Mouse (Mus musculus): ENCODE measurements at regions not wholly inside any gene's neighbourhood (a gene's known extent, or its start where the extent isn't known, plus 50 kb on each side); places are given as distances from the start of the nearest gene placed in this dataset.

DNA sequence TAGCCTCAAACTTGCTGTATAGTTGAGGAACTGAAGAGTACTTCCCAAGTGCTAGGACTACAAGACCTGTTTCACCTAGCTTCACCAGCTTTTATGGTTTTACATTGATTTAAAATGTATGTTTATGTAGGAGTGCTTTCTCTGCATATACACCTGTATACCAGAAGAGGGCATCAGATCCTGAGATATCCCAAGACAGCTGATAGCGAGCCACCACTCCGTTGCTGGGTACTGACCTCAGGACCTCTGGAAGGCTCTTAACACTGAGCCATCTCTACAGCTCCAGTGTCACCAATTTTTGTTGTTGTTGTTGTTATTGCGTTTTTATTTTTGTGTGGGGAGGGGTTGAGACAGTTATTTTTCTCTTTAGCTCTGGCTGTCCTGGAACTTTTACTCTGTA is 55.9 kb upstream of the Ddx3x start:
- DNase-seq (ENCODE audit: low spot score) = no peak

GRCm38 (mm10) chrX:13226429-13226828 is 54.3 kb upstream of the Ddx3x start:
- no peak for DNase-seq (ENCODE audit: low spot score)

DNA sequence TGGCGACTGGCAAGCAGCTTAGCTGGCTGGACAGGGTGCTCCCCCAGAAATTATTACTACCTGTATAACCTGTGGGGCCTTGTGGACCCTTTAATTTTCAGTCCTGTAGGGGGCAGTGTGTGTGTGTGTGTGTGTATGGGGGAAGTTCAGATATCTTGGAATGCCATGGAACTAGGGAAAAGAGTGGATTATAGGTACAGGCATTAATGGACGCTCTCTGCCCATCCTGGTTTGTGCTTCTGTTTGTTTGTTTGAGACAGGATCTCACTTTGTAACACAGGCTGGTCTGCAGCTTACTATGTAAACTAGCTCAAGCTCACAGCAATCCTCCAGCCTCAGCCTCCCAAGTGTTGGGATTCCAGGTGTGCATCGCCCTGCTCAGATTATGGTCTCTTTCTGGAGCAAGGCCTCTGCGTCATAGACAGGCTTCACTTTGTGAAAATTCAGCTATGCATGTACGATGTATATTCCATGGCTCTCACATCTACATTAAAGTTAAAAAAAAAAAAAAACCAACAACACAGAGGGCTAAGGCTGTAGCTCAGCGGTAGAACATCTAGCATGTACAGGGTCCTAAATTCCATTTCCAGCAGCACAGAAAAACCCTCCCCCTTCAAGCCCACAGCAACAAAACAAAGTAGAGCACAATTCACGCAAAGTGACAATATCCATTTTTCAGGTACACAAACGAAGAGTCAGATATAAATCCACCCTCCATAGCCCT is 50.7 kb upstream of the Ddx3x start:
- no peak for DNase-seq (ENCODE audit: low spot score)

DNA sequence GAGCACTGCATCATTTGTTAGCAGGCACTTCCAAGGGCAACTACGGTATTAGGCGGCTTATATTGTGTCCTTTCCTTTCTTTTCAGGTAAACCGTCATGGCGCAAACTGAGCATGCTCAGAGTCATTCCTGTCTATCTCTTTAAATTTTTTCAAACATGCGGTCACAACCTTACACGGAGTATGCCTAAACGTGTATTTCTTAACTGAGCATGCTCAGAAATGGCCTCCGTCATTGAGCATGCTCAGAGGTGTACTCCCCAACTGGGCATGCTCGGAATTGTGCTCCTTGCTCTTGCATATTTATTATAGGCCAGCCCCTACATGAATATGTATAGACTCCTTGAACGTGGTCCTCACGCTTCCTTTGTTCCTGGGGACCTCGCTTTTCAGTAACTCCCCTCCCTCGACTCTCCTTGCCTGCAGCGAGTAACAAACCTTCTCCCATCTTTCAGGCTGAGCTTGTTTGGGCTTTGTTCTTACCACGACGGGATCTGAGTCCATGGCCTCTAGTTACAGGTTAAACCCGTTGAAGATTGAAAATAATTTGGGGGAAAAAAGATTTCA is 50.1 kb upstream of the Ddx3x start:
- DNase-seq (ENCODE audit: low spot score) = peak; percentile 33

Data from urinary bladder, adult 2 months (tissue).